Mouse (Mus musculus) limb, embryonic 12.5 days (tissue): Measurements from ENCODE around the gene Ceacam5. TPM values are rescaled to one million over a fixed set of nuclear protein-coding genes. Genes with fewer than 3 reads are reported as not detected.

Source experiments
- ATAC-seq: fragments of 200-750 bp; cut with Nextera tagmentation; 2 replicates; pipeline ENCODE4 v1.8.0; 2017; ENCODE audit warnings: low read depth, moderate TSS enrichment; ENCODE audit not compliant: insufficient number of reproducible peaks, insufficient read depth, low FRiP score, low TSS enrichment
- H3K27ac ChIP-seq: fragments of 300-500 bp; sonication (generic); 2 replicates; pipeline ENCODE4 v1.5.1; 2016; ENCODE audit warnings: mild to moderate bottlenecking, moderate library complexity
- H3K27me3 ChIP-seq: fragments of 300-500 bp; sonication (generic); 2 replicates; pipeline ENCODE4 v1.6.1; 2016; ENCODE audit warnings: mild to moderate bottlenecking, moderate library complexity
- H3K36me3 ChIP-seq: fragments of 300-500 bp; sonication (generic); 2 replicates; pipeline ENCODE4 v1.6.1; 2016; ENCODE audit warnings: mild to moderate bottlenecking, moderate library complexity
- H3K4me1 ChIP-seq: fragments of 300-500 bp; sonication (generic); replicated peaks from 2 replicates; pipeline ENCODE4 v1.6.1; 2016
- H3K4me2 ChIP-seq: fragments of 300-500 bp; sonication (generic); 2 replicates; pipeline ENCODE4 v1.6.1; 2016; ENCODE audit warnings: mild to moderate bottlenecking, moderate library complexity
- H3K4me3 ChIP-seq: fragments of 300-500 bp; sonication (generic); replicated peaks from 2 replicates; pipeline ENCODE4 v1.5.1; 2016; ENCODE audit warnings: mild to moderate bottlenecking
- H3K9ac ChIP-seq: fragments of 300-500 bp; sonication (generic); replicated peaks from 2 replicates; pipeline ENCODE4 v1.6.1; 2016; ENCODE audit warnings: mild to moderate bottlenecking, moderate library complexity
- H3K9me3 ChIP-seq: fragments of 300-500 bp; sonication (generic); 2 replicates; pipeline ENCODE4 v1.6.1; 2016; ENCODE audit warnings: mild to moderate bottlenecking, moderate library complexity
- WGBS: fragments of 180-500 bp; shearing (Covaris S2); methylation state at CpG from one replicate; pipeline ENCODE4 v1.1.7; 2016; 5-methylcytosine and 5-hydroxymethylcytosine counted together
- polyA plus RNA-seq: library from polyadenylated mRNA; unstranded; fragments of >200 nt; fragmentation: Nextera tagmentation; extraction: Ambion mirVana; gene quantifications from 2 replicates; pipeline ENCODE4 v1.2.1, GENCODE M21; 2016

Ceacam5 gene
- not detected in 2 replicates for polyA plus RNA-seq

- H3K4me2 ChIP-seq: no peak within 1 kb of the TSS
- no peaks in the 10 kb centered on the region for H3K27me3 ChIP-seq
- ATAC-seq: no peak
- H3K36me3 ChIP-seq: no peaks in the 10 kb centered on the region
- H3K9me3 ChIP-seq: peaks cover 78% of the 10 kb centered on the region
- no peak within 1 kb of the TSS for H3K9ac ChIP-seq
- H3K4me3 ChIP-seq: no peak within 1 kb of the TSS
- WGBS: 69% methylated on average over 1 of the region's 1 CpGs
- H3K27ac ChIP-seq: no peak within 1 kb of the TSS
- no peaks in the 10 kb centered on the region for H3K4me1 ChIP-seq
These were observed at the start of gene Ceacam5 for GRCm38 (mm10) chr7:17712938-17713337. TSS of gene Ceacam5 (plus strand) at chr7:17713238.

Other genes starting within 250 kb of the Ceacam5 start
- not detected in 2 replicates for gene Ceacam14, start 99.4 kb downstream of the Ceacam5 start, polyA plus RNA-seq
- gene Gm5155, start 158.5 kb downstream of the Ceacam5 start, polyA plus RNA-seq: not detected in 2 replicates